Mouse (Mus musculus): ENCODE measurements around the gene Stip1. TPM values are rescaled to one million over a fixed set of nuclear protein-coding genes. Genes with fewer than 3 reads are reported as not detected.

Stip1 gene
- polyA plus RNA-seq, 1 experiment, result 192 TPM

DNA sequence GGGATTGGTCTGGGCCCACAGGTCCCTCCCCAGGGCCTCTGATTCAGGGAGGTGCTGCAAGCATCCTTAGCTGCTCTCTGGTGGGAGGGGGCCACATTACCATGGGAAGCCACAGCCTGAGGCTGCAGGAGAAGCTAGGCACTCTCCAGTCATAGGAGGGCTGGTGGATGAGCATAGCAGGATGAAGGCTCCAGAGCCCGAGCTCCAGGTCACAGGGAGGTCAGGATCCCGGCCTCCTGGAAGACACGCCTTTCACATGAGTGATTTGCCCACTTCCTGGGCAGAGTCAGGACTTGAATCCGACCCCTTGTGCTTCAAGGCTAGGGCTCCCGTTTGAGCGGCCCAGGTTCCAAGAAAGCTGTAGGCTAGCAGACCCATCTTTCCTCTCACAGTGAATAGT is 68.1 kb downstream of the Stip1 start:
- TF ChIP-seq CTCF (IDR thresholded peaks at IDR 0.05; ENCODE audit: borderline replicate concordance, insufficient read depth, low read length) (no peak), POLR2A (IDR thresholded peaks at IDR 0.05; ENCODE audit: low read depth, low read length) (no peak)
- H3K27ac ChIP-seq (ENCODE audit: insufficient read depth, low read length), result no peak overlapping the region
- H3K4me3 ChIP-seq (ENCODE audit: insufficient read depth, low read length), result no peak overlapping the region
- peaks cover 11% of the 10 kb centered on the region; the same call in 1 of the 2 replicates for H3K4me1 ChIP-seq (ENCODE audit: control insufficient read depth, insufficient read depth, low read length)

Other genes with a start within 250 kb of the Stip1 start
- 32.6 and 36.8 TPM in 2 replicates for gene Rps6ka4, start 199.3 kb downstream of the Stip1 start, polyA plus RNA-seq (2011; ENCODE audit: insufficient read length, low read depth, missing spikeins)
- gene Ccdc88b, start 181.8 kb downstream of the Stip1 start, polyA plus RNA-seq (2011; ENCODE audit: insufficient read length, low read depth, missing spikeins), result 0.18 TPM in 1 of 2 replicates, not detected in the other
- 61.4 and 74.9 TPM in 2 replicates for gene Trmt112, start 130.3 kb downstream of the Stip1 start, polyA plus RNA-seq (2011; ENCODE audit: insufficient read length, low read depth, missing spikeins)
- 161 and 235 TPM in 2 replicates for gene Prdx5, start 129.9 kb downstream of the Stip1 start, polyA plus RNA-seq (2011; ENCODE audit: insufficient read length, low read depth, missing spikeins)
- gene Esrra, start 118.2 kb downstream of the Stip1 start, polyA plus RNA-seq (2011; ENCODE audit: insufficient read length, low read depth, missing spikeins), result 18.6 and 19.7 TPM in 2 replicates
- gene Catsperz, start 114.6 kb downstream of the Stip1 start, polyA plus RNA-seq (2011; ENCODE audit: insufficient read length, low read depth, missing spikeins), result 0.57 TPM in 1 of 2 replicates, not detected in the other
- gene Kcnk4, start 105.5 kb downstream of the Stip1 start, polyA plus RNA-seq (2011; ENCODE audit: insufficient read length, low read depth, missing spikeins), result not detected in 2 replicates
- 31.0 and 40.3 TPM in 2 replicates for gene Bad, start 98.1 kb downstream of the Stip1 start, polyA plus RNA-seq (2011; ENCODE audit: insufficient read length, low read depth, missing spikeins)
- 26.5 and 26.7 TPM in 2 replicates for gene Gpr137, start 97.5 kb downstream of the Stip1 start, polyA plus RNA-seq (2011; ENCODE audit: insufficient read length, low read depth, missing spikeins)
- 161 and 202 TPM in 2 replicates for gene Ppp1r14b, start 65.0 kb downstream of the Stip1 start, polyA plus RNA-seq (2011; ENCODE audit: insufficient read length, low read depth, missing spikeins)
- gene Plcb3, start 63.5 kb downstream of the Stip1 start, polyA plus RNA-seq (2011; ENCODE audit: insufficient read length, low read depth, missing spikeins), result 56.2 and 69.3 TPM in 2 replicates
- gene Fkbp2, start 59.5 kb downstream of the Stip1 start, polyA plus RNA-seq (2011; ENCODE audit: insufficient read length, low read depth, missing spikeins), result 35.9 and 37.0 TPM in 2 replicates
- gene Vegfb, start 52.3 kb downstream of the Stip1 start, polyA plus RNA-seq (2011; ENCODE audit: insufficient read length, low read depth, missing spikeins), result 24.5 and 29.6 TPM in 2 replicates
- gene Dnajc4, start 47.4 kb downstream of the Stip1 start, polyA plus RNA-seq (2011; ENCODE audit: insufficient read length, low read depth, missing spikeins), result 15.0 and 22.2 TPM in 2 replicates
- gene Nudt22, start 43.9 kb downstream of the Stip1 start, polyA plus RNA-seq (2011; ENCODE audit: insufficient read length, low read depth, missing spikeins), result 11.4 and 16.9 TPM in 2 replicates
- gene Trpt1, start 43.8 kb downstream of the Stip1 start, polyA plus RNA-seq (2011; ENCODE audit: insufficient read length, low read depth, missing spikeins), result 4.4 and 5.1 TPM in 2 replicates
- 0.35 and 1.3 TPM in 2 replicates for gene Fermt3, start 20.5 kb downstream of the Stip1 start, polyA plus RNA-seq (2011; ENCODE audit: insufficient read length, low read depth, missing spikeins)
- gene Macrod1, start 16.8 kb upstream of the Stip1 start, polyA plus RNA-seq (2011; ENCODE audit: insufficient read length, low read depth, missing spikeins), result 3.6 and 5.2 TPM in 2 replicates
- 5.3 and 6.4 TPM in 2 replicates for gene Flrt1, start 65.8 kb upstream of the Stip1 start, polyA plus RNA-seq (2011; ENCODE audit: insufficient read length, low read depth, missing spikeins)
- 116 and 134 TPM in 2 replicates for gene Otub1, start 166.3 kb upstream of the Stip1 start, polyA plus RNA-seq (2011; ENCODE audit: insufficient read length, low read depth, missing spikeins)
- 456 and 560 TPM in 2 replicates for gene Cox8a, start 177.6 kb upstream of the Stip1 start, polyA plus RNA-seq (2011; ENCODE audit: insufficient read length, low read depth, missing spikeins)
- gene Naa40, start 201.2 kb upstream of the Stip1 start, polyA plus RNA-seq (2011; ENCODE audit: insufficient read length, low read depth, missing spikeins), result 23.4 and 24.8 TPM in 2 replicates
- 10.3 and 11.6 TPM in 2 replicates for gene Rcor2, start 227.4 kb upstream of the Stip1 start, polyA plus RNA-seq (2011; ENCODE audit: insufficient read length, low read depth, missing spikeins)